Mouse (Mus musculus): ENCODE results near the gene Arhgef15.

DNA sequence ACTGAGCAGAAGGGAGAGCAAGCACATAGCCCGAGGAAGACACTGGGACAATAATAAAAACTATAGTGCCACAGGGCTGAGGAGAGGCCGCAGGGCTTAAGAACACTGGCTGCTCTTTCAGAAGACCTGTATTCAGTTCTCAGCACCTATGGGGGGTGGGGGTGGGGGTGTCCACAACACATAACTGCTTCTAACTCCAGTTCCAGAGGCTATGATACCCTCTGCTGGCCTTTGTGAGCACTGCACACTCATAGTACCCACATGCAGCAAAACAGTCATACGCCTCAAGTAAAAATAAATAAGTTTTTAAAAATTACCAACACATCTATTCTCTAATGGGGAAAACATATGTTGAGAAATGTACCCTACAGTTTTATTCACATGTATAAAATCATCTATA lies 37.1 kb upstream of the Arhgef15 start:
- TF ChIP-seq POLR2A (IDR thresholded peaks at IDR 0.05; ENCODE audit: borderline replicate concordance, control insufficient read depth, low read depth, low read length) (no peak), CTCF (IDR thresholded peaks at IDR 0.05; ENCODE audit: control insufficient read depth, insufficient read depth, low read length) (no peak)

Measured in bone marrow, adult 2 months (tissue).